Mouse (Mus musculus): ENCODE results near the gene Myadml2.

DNA sequence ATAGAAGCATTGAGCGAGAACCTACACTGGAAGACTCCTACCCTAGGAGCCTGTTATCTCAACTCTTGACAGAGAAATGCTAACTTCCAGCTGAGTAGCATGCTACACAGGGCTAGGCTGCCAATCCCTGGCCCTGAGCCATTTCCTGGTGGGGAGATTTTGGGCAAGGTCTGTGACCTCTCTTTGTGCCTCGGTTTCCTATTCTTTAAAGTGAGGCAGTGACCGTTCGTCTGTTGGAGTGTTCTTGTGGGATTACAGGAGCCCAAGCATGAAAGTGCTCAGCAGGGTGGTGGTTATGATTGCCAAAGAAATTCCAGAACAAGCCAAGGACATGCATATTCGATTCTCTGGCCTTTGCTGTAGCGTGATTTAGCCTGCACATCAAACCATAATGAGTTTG is 14.8 kb upstream of the Myadml2 start:
- no peak for TF ChIP-seq CTCF (conservative IDR thresholded peaks at IDR 0.05; ENCODE audit: low read length)
- TF ChIP-seq POU5F1 (IDR thresholded peaks at IDR 0.05; ENCODE audit: borderline replicate concordance, low read length), result no peak
- TF ChIP-seq NANOG (IDR thresholded peaks at IDR 0.05; ENCODE audit: borderline replicate concordance, low read length), result no peak
